Mouse (Mus musculus): ENCODE results near the gene 4931414P19Rik.
"Not testable (repeated sequence)": the region's sequence is repeated elsewhere in the genome, so short reads cannot be mapped to it uniquely, and the experiment has no call there.

Gene 4931414P19Rik

GRCm38 (mm10) chr14:54624976-54625375 is 19.2 kb upstream of the 4931414P19Rik start:
- DNase-seq, result no peak

GRCm38 (mm10) chr14:54623334-54623733 is 17.5 kb upstream of the 4931414P19Rik start:
- no peak for DNase-seq

DNA sequence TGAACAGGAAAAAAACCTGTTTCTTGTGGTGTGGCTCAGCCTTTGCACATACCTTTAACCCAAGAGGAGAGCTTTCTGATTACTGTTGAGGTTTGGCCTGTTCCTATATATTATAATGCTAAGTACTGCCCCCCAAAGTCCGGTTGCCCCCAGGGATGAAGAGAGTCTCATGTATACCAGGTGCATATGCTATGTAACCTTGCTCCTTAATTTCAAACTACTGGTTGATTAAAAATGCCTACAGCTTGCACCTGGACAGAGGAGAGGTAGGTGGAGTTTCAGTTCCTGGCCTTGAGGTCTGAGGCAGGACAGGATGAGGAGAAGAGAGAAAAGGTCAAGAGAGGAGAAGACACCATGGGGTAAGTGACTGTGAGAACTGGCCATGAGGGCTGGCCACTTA is 15.3 kb upstream of the 4931414P19Rik start, which contains the start of gene Psmb11:
Gene Psmb11 (plus strand): TSS at position 301 of the 400 bp plus-strand sequence.
- no peak for DNase-seq

- peak; percentile 90 to 92 for DNase-seq
These were observed 12.1 kb upstream of the 4931414P19Rik start, which contains the start of gene Psmb5 for GRCm38 (mm10) chr14:54617897-54618365. Gene Psmb5, minus strand, starts transcription at chr14:54618022.

- no peak for DNase-seq
These were observed 11.5 kb upstream of the 4931414P19Rik start for GRCm38 (mm10) chr14:54617152-54617896.

DNA sequence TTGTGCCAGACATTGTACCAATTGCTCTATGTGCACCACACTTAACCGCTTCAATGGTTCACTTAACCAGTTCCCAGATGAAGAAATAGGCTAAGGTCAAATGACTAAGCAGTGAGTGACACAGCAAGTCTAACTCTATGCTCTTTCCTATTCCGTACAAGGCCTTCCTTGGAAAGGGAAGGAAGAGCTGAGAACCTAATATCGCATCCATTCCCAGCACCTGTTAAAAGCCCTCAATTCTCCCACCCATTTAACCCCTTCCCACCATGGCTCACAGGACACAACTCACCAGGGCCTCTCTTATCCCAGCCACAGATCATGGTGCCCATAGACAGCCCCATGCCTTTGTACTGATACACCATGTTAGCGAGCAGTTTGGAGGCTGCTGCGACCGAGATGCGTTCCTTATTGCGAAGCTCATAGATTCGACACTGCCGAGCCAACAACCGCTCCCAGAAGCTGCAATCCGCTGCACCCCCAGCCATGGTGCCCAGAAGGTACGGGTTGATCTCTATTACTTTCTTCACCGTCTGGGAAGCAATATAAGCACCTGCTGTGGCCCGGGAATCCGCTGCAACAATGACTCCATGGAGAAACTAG is 10.5 kb upstream of the 4931414P19Rik start:
- no peak for DNase-seq

DNA sequence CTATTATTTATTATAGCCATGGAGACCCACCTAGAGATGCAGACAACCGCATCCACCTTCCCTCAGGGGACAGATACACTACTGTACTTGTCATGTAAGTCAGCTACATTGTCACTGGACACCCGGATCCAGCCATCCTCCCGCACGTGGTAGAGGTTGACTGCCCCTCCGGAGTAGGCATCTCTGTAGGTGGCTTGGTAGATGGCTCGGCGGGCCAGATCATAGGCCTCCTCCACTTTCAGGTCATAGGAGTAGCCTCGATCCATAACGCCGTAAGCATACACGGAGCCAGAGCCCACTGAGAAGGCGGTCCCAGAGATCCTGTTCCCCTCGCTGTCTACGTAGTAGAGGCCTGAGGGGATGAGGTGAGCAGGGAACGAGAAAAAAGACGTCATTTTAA is 8.3 kb upstream of the 4931414P19Rik start:
- DNase-seq, result not testable (repeated sequence)

DNA sequence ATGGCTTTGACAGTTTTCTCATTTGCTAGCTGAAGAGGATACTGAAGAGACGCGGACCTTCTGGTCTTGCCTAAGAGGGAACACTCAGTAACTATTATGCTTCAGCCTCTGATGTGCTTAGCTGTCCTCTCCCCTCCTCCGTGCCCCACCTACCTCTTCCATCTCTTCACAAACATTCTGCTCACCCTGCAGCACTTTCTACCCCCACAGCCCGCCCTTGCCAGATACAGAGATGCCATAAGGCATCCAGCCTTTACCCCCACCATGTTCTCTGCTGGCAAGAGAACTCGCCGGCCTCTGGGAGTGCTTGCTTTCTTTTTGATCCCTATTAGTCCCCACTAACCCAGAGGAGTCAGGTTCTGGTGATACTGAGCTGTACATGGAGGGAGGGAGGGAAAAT is 4.9 kb upstream of the 4931414P19Rik start:
- no peak for DNase-seq

DNA sequence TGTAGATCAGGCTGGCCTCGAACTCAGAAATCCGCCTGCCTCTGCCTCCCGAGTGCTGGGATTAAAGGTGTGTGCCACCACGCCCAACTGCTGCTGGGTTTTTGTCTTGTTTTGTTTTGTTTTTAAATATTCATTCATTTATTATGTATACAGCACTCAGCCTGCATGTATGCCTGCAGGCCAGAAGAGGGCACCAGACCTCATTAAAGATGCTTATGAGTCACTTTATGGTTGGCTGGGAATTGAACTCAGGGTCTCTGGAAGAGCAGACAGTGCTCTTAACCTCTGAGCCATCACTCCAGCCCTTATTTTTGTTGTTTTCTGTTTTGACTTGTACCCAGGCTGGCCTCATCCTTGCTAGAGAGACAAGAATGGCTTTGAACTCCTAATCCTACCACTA is 4.2 kb upstream of the 4931414P19Rik start:
- DNase-seq, result peak in 1 of 2 experiments; percentile 37

- peak in 1 of 2 experiments; percentile 56 for DNase-seq
These were observed 3.5 kb upstream of the 4931414P19Rik start for GRCm38 (mm10) chr14:54609245-54609644.

- no peak for DNase-seq
These were observed 1.4 kb upstream of the 4931414P19Rik start for GRCm38 (mm10) chr14:54607226-54607625.

DNA sequence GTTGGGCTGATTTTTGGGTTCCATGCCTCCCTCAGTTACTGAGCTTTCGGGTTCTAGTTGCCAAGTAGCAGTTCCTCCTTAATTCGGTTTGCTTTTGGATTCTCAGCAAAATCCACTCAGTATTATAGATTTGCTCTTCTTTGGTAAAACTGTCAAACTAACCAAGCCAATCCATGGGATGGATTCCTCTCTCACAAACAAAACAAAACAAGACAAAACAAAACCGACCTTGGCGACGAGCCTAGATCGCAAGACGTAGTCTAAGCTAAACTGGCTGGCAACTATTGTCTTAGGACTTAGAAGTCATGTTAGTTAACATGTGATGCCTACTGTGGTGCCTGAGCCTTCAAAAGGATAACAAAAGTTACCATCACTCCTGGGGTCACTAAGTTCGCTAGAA is 2.1 kb downstream of the 4931414P19Rik start:
- peak in 1 of 2 experiments; percentile 24 for DNase-seq

DNA sequence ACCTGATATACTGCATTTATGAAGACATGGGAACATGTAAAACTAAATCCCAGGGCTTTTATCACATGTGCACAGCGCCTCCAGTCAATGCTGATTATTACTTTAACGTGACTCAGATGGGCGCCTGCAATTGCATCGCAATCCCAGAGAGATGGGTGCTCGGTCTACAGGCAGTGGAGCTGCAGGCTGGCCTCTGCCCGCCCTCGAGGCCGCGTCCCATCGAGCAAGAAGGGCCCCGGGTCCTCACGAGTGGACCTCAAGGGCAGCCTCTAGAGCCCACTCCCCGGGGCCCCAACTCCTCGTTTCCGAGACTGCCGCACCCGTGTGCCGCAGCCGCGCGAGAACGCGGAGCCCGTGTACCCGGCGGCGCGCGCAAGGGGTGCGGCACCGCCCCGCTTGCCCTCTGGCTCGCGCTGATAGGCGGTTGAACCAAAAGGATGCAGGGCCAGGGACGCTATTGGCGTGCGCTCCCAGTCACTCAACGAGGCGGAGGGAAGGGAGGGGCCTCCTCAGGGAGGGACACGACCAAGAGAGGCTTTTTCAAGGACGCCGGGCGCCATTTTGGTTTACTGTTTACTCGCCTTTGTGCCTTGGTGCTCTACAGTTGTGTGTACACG is 2.6 kb downstream of the 4931414P19Rik start:
- DNase-seq, result peak; percentile 97 to 98

DNA sequence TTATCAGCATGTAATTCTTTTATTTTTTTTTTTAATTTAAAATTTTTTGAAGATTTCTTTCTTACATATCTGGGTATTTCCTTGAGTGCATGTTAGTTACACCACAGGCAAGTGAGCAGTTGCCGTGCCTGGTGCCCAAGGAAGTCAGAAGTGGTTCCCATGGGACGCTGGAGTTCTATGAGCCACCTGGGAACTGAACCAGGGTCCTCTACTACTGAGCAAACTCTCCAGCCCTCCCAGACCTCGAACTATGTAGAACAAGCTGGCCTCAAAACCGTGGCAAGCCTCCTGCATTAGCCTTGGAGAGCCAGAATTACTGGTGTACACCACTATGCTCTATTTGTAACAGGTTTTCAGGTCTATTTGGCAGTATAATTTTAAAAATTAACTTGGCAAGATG is 3.2 kb downstream of the 4931414P19Rik start:
- peak in 1 of 2 experiments; percentile 21 for DNase-seq

GRCm38 (mm10) chr14:54601601-54602000 is 4.2 kb downstream of the 4931414P19Rik start:
- DNase-seq, result no peak

GRCm38 (mm10) chr14:54597084-54597483 is 8.7 kb downstream of the 4931414P19Rik start:
- no peak for DNase-seq

DNA sequence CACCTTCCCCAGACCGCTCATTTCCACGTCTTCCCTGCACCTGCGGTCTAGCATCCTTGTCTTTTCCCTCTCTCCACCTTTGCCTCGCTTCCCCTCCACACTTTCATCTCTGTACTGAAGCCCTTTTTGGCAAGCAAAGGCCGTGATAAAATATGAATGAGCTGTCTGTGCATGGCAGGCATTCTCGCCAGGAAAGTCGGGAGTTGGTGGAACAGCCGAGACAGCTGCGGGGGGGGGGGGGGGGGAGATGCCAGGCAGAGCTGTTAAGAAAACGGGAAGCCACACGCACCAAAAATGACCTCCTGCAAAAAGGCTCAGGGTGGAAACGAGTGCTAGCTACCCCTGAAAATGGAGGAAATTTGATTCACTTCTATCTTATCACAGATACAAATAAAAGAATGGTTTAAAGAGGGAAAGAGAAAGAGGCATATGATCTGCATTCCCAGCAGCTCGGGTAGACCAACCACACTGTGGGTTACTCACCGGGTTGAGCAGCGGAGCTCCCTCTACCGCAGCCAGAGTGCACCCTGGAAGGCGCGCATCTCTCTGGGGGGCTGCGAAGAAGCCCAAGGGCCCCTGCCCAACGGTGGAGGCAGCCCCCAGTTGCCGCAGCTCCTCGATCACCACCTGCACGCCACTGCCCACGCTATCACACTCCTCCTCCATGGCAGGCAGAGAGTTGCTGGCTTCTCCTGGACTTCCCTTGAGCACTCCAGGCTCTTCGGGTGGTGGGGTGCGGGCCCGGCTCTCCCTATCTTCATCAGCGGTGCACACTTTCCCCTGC is 11.0 kb downstream of the 4931414P19Rik start:
- DNase-seq, result no peak

DNA sequence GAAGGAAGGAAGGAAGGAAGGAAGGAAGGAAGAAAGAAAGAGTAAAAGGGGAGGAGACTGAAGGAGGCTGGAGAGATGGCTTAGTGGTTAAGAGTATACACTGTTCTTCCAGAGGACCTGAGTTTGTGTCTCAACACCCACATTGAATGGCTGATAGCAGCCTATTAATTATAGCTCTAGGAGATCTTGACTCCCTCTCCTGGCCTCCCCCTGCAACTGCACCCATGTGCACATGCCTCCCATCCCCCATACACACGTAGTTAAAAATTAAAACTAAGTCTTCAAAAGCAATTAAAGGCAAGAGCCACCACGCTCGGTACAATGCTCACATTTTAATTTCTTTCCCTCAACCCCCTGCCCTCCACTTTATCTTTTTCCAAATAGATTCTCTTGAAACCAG is 11.7 kb downstream of the 4931414P19Rik start:
- no peak for DNase-seq

GRCm38 (mm10) chr14:54592319-54592934 is 13.4 kb downstream of the 4931414P19Rik start:
- DNase-seq, result peak in 1 of 2 experiments; percentile 41

- DNase-seq, result no peak
These were observed 14.7 kb downstream of the 4931414P19Rik start for GRCm38 (mm10) chr14:54591056-54591455.

DNA sequence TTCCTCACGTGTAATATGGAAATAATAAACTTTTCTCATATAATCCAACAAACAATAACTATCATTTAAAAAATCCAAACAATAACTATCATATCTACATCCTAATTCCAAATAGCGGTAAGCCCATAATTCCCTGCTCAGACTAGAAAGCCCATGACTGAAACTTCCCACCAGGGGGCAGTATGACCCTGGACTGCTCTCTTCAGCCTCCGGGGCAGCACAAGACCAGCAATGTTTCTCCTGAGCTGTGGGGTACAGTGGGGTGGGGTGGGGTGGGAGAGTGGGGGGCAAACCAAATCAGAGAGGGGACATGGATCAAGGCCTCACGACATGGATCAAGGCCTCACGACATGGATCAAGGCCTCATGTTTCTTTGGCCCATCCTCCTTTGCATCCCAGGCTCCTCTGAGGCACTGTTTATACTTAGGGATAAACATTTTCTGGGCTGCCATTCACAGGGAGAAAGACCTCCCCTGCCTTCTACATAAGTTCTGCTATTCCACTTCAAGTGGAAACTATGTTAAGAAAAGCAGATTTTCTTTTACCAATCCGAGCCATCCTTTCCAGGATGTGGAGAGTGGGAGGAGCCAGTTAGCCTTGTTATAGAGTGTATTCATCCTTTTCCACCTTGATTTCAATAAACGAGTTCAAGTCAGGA is 22.0 kb downstream of the 4931414P19Rik start:
- peak; percentile 65 to 82 for DNase-seq

DNA sequence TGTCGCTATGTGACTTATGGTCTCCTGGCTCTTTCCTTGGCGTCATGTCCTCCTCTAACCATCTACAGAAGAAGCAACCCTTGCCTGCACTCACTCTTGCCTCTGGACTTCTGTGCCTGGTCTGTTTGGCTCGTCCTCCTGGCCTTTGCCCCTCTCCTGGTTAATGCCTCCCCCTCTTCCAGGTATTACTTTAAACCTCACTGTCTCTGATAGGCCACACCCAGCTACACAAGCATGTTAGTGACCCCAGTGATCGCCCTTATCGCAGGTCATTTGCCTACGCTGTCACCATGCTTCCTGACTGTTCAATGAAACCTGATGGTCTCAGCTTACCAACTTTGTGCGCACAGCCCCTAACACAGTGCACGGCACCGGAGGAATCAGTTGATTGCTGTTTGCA is 23.3 kb downstream of the 4931414P19Rik start:
- DNase-seq, result no peak

All from lung, postnatal 4 days (tissue).